Mouse (Mus musculus) C2C12 (cell line): ENCODE results near the gene Cpsf2.

ENCODE experiments used
- CEBPB ChIP-seq: IDR thresholded peaks from one replicate; pipeline ENCODE4 v1.6.1; 2011; ENCODE audit warnings: low read depth, mild to moderate bottlenecking, control low read depth, moderate library complexity
- CTCF ChIP-seq: IDR thresholded peaks from one replicate; pipeline ENCODE4 v1.5.1; 2011; ENCODE audit not compliant: control insufficient read depth, insufficient read depth, insufficient read length
- MYOD1 ChIP-seq: IDR thresholded peaks from one replicate; pipeline ENCODE4 v1.6.1; 2011; ENCODE audit warnings: low read depth; ENCODE audit not compliant: control insufficient read depth, insufficient read length
- USF1 ChIP-seq: IDR thresholded peaks from one replicate; pipeline ENCODE4 v1.6.1; 2011; ENCODE audit warnings: low read depth, mild to moderate bottlenecking, control low read depth, moderate library complexity

- TF ChIP-seq CTCF (no peak), CEBPB (no peak), USF1 (no peak), MYOD1 (no peak)
These were observed 33.8 kb downstream of the Cpsf2 start for GRCm38 (mm10) chr12:102009551-102009950.
